8 mouse cellular contexts compared by ENCODE assay signal in genomic region chr7:80371041-80371751, GRCm38 (mm10). TPM values are rescaled to one million over a fixed set of nuclear protein-coding genes. Genes with fewer than 3 reads are reported as not detected.
DNase-seq lines count a peak whose midpoint lies in the region; ATAC-seq and TF ChIP-seq lines count a peak whose summit lies in the region.

TSS of gene Man2a2 (minus strand) at chr7:80371375.

- peaks cover 7% of the 10 kb centered on the region for H3K4me1 ChIP-seq in embryonic fibroblast, embryonic 13.5 days (ENCODE audit: control insufficient read depth, insufficient read depth, low read length)
- peaks cover 28% of the 10 kb centered on the region for H3K4me1 ChIP-seq in heart, embryonic 13.5 days
- peaks cover 15% of the 10 kb centered on the region for H3K4me1 ChIP-seq in kidney, postnatal 0 days (replicated peaks; ENCODE audit: insufficient read depth, low read length)
- H3K4me1 ChIP-seq in liver, embryonic 12.5 days: peaks cover 27% of the 10 kb centered on the region

- no peak for TF ChIP-seq POLR2A in embryonic fibroblast, embryonic 13.5 days (IDR thresholded peaks at IDR 0.05; ENCODE audit: low read depth, low read length)

- no peaks in the 10 kb centered on the region for H3K27me3 ChIP-seq in heart, embryonic 13.5 days (replicated peaks)
- no peaks in the 10 kb centered on the region for H3K27me3 ChIP-seq in kidney, postnatal 0 days (ENCODE audit: insufficient read depth, low read length)
- H3K27me3 ChIP-seq in liver, embryonic 12.5 days (replicated peaks): peaks cover 42% of the 10 kb centered on the region

- H3K9ac ChIP-seq in heart, embryonic 13.5 days: peak within 1 kb of the TSS; percentile 94
- H3K9ac ChIP-seq in kidney, postnatal 0 days (ENCODE audit: low read depth, low read length): peak within 1 kb of the TSS; percentile 84
- peak within 1 kb of the TSS; percentile 76 for H3K9ac ChIP-seq in liver, embryonic 12.5 days

- H3K36me3 ChIP-seq in heart, embryonic 13.5 days: peaks cover 25% of the 10 kb centered on the region
- peaks cover 22% of the 10 kb centered on the region; the same call in 1 of the 2 replicates for H3K36me3 ChIP-seq in kidney, postnatal 0 days (ENCODE audit: insufficient read depth, low read length)
- peaks cover 25% of the 10 kb centered on the region for H3K36me3 ChIP-seq in liver, embryonic 12.5 days

- peak; percentile 56 for ATAC-seq in heart, embryonic 13.5 days (ENCODE audit: extremely low read depth, insufficient number of reproducible peaks, low FRiP score, low TSS enrichment)
- peak; percentile 53 for ATAC-seq in kidney, postnatal 0 days (replicated peaks; ENCODE audit: low FRiP score, low read depth)
- peak; percentile 50 for ATAC-seq in liver, embryonic 12.5 days

- WGBS in heart, embryonic 13.5 days: under 1% methylated on average over 71 of the region's 86 CpGs
- under 1% methylated on average over 81 of the region's 86 CpGs for WGBS in kidney, postnatal 0 days
- under 1% methylated on average over 82 of the region's 86 CpGs for whole genome bisulfite sequencing in liver, embryonic 12.5 days (ENCODE audit: insufficient replicate concordance)

- H3K4me3 ChIP-seq in embryonic fibroblast, embryonic 13.5 days (ENCODE audit: insufficient read depth, low read length): peak within 1 kb of the TSS; percentile 64
- peak within 1 kb of the TSS; percentile 91 for H3K4me3 ChIP-seq in heart, embryonic 13.5 days
- peak within 1 kb of the TSS; percentile 94 for H3K4me3 ChIP-seq in kidney, postnatal 0 days (replicated peaks; ENCODE audit: low read depth, low read length)
- H3K4me3 ChIP-seq in liver, embryonic 12.5 days: peak within 1 kb of the TSS; percentile 77

- DNase-seq in 416B (ENCODE audit: low read depth): peak; percentile 74
- peak; percentile 92 for DNase-seq in adrenal gland, postnatal 14 days
- DNase-seq in kidney, postnatal 0 days (ENCODE audit: low spot score): peak; percentile 86
- DNase-seq in naive thymus-derived CD4-positive, alpha-beta T cell, adult 2 months (ENCODE audit: low read depth): peak; percentile 86
- peak; percentile 74 to 91 for DNase-seq in spleen, postnatal 4 days (ENCODE audit: low spot score in 2 of 2)

- H3K9me3 ChIP-seq in heart, embryonic 13.5 days: no peaks in the 10 kb centered on the region
- no peaks in the 10 kb centered on the region for H3K9me3 ChIP-seq in kidney, postnatal 0 days (replicated peaks; ENCODE audit: low read length)
- H3K9me3 ChIP-seq in liver, embryonic 12.5 days (replicated peaks): no peaks in the 10 kb centered on the region

- peak within 1 kb of the TSS; percentile 72 for H3K27ac ChIP-seq in embryonic fibroblast, embryonic 13.5 days (ENCODE audit: insufficient read depth, low read length)
- peak within 1 kb of the TSS; percentile 92 for H3K27ac ChIP-seq in heart, embryonic 13.5 days (replicated peaks)
- H3K27ac ChIP-seq in kidney, postnatal 0 days: peak within 1 kb of the TSS; percentile 87
- peak within 1 kb of the TSS; percentile 57 for H3K27ac ChIP-seq in liver, embryonic 12.5 days

- H3K4me2 ChIP-seq in heart, embryonic 13.5 days: peak within 1 kb of the TSS; percentile 85
- peak within 1 kb of the TSS; percentile 92 for H3K4me2 ChIP-seq in kidney, postnatal 0 days (ENCODE audit: low read length)
- peak within 1 kb of the TSS; percentile 97 for H3K4me2 ChIP-seq in liver, embryonic 12.5 days

- peak; percentile 61 for TF ChIP-seq CTCF in embryonic fibroblast, embryonic 13.5 days (IDR thresholded peaks at IDR 0.05; ENCODE audit: borderline replicate concordance, insufficient read depth, low read length)
- TF ChIP-seq CTCF in kidney, postnatal 0 days (IDR thresholded peaks at IDR 0.05; ENCODE audit: low read depth): peak; percentile 70

RNA-seq across cellular contexts. Expression of gene Man2a2, which starts in this region (rescaled TPM):
- total RNA-seq in adrenal gland, postnatal 14 days (2021): 61.4 and 82.8 TPM in 2 replicates
- 47.6 and 55.1 TPM in 2 replicates for polyA plus RNA-seq in embryonic fibroblast, embryonic 13.5 days (2011; ENCODE audit: insufficient read length, low read depth, missing spikeins)
- polyA plus RNA-seq in heart, embryonic 13.5 days (2015; fragmentation: Nextera tagmentation; extraction: Ambion mirVana): 15.0 and 19.3 TPM in 2 replicates
- polyA plus RNA-seq in kidney, postnatal 0 days (2015; fragmentation: Nextera tagmentation; extraction: Ambion mirVana): 7.3 and 8.8 TPM in 2 replicates
- polyA plus RNA-seq in liver, embryonic 12.5 days (2016; fragmentation: Nextera tagmentation; extraction: Ambion mirVana): 5.8 and 6.5 TPM in 2 replicates

Comparison
In these comparisons a context has a peak if more than half of its experiments do, and no peak if none do; other contexts are left out.
1. Peak in every context shown above with its lines: DNase-seq, ATAC-seq, H3K4me3 ChIP-seq and H3K27ac ChIP-seq.